Mouse (Mus musculus): ENCODE measurements around the gene Zfp362.

The Zfp362 gene

GRCm38 (mm10) chr4:128729709-128730037 lies 76.2 kb downstream of the Zfp362 start:
- no peak for DNase-seq (ENCODE audit: low spot score in 2 of 2)

- DNase-seq (ENCODE audit: low spot score in 2 of 2), result no peak
These were observed 76.7 kb downstream of the Zfp362 start for GRCm38 (mm10) chr4:128729033-128729708.

GRCm38 (mm10) chr4:128728431-128728851 lies 77.4 kb downstream of the Zfp362 start:
- DNase-seq (ENCODE audit: low spot score in 2 of 2), result no peak

- DNase-seq (ENCODE audit: low spot score in 2 of 2), result no peak
These were observed 78.0 kb downstream of the Zfp362 start for GRCm38 (mm10) chr4:128727721-128728430.

- DNase-seq (ENCODE audit: low spot score in 2 of 2), result peak; percentile 64 to 68
These were observed 78.7 kb downstream of the Zfp362 start for GRCm38 (mm10) chr4:128727019-128727720.

GRCm38 (mm10) chr4:128724059-128724458 lies 81.8 kb downstream of the Zfp362 start:
- peak in 1 of 2 experiments; percentile 47 for DNase-seq (ENCODE audit: low spot score in 2 of 2)

GRCm38 (mm10) chr4:128723431-128723830 lies 82.4 kb downstream of the Zfp362 start:
- no peak for DNase-seq (ENCODE audit: low spot score in 2 of 2)
